Mouse (Mus musculus) kidney, adult 10 weeks (tissue): ENCODE measurements around the gene Olfr1272. TPM values are rescaled to one million over a fixed set of nuclear protein-coding genes. Genes with fewer than 3 reads are reported as not detected.

Experiments
- polyA plus RNA-seq: library from polyadenylated mRNA; stranded (reverse); fragments of 350-450 nt; fragmentation: Illumina TruSeq; extraction: RNeasy Lipid Tissue Mini Kit (QIAGEN cat#74804); gene quantifications from one replicate; pipeline ENCODE4 v1.2.3, GENCODE M21; 2014; ENCODE audit warnings: low read depth, low replicate concordance

The Olfr1272 gene
- not detected for polyA plus RNA-seq

GRCm38 (mm10) chr2:90292741-90293140 is at the start of gene Olfr1272:
Gene Olfr1272 (minus strand): TSS chr2:90292841.

GRCm38 (mm10) chr2:90321900-90322299 is 29.3 kb upstream of the Olfr1272 start, which contains the start of gene Gm13769:
Gene Gm13769 (plus strand): TSS chr2:90322200.

GRCm38 (mm10) chr2:90270932-90271331 is 21.7 kb downstream of the Olfr1272 start, which contains the start of gene Olfr1271:
Gene Olfr1271 (minus strand): TSS chr2:90271032.

GRCm38 (mm10) chr2:90257492-90257891 is 35.1 kb downstream of the Olfr1272 start, which contains the start of gene Olfr142:
Gene Olfr142 (minus strand): TSS chr2:90257592.

Other genes with a start within 250 kb of the Olfr1272 start
- not detected for gene Olfr140, start 229.2 kb downstream of the Olfr1272 start, polyA plus RNA-seq
- gene Olfr1269, start 171.4 kb downstream of the Olfr1272 start, polyA plus RNA-seq = not detected
- not detected for gene Olfr32, start 150.5 kb downstream of the Olfr1272 start, polyA plus RNA-seq
- not detected for gene Olfr1270, start 139.8 kb downstream of the Olfr1272 start, polyA plus RNA-seq
- gene Olfr1506, start 68.3 kb downstream of the Olfr1272 start, polyA plus RNA-seq = not detected
- gene Olfr142, start 35.2 kb downstream of the Olfr1272 start, polyA plus RNA-seq = not detected
- not detected for gene Olfr1271, start 21.8 kb downstream of the Olfr1272 start, polyA plus RNA-seq
- not detected for gene Gm13769, start 29.4 kb upstream of the Olfr1272 start, polyA plus RNA-seq
- gene Olfr1274-ps, start 105.8 kb upstream of the Olfr1272 start, polyA plus RNA-seq = not detected